Mouse (Mus musculus): ENCODE data around the gene Tmco1. TPM values are rescaled to one million over a fixed set of nuclear protein-coding genes. Genes with fewer than 3 reads are reported as not detected.

The Tmco1 gene
- polyA plus RNA-seq, 1 experiment from 2014 or later = 91.5 TPM

GRCm38 (mm10) chr1:167284258-167284836, 23.8 kb upstream of the Tmco1 start:
- H3K4me3 ChIP-seq (ENCODE audit: low read depth, low read length) = peak overlapping the region; percentile 87
- peak overlapping the region; percentile 98 for H3K27ac ChIP-seq (ENCODE audit: low read depth)
- H3K36me3 ChIP-seq (ENCODE audit: insufficient read depth) = peaks cover 5% of the 10 kb centered on the region; the same call in 1 of the 2 replicates
- ATAC-seq (ENCODE audit: insufficient read depth) = peak; percentile 38
- peak overlapping the region; percentile 86 for H3K9ac ChIP-seq
- no peaks in the 10 kb centered on the region for H3K4me1 ChIP-seq (ENCODE audit: insufficient read depth)
- H3K9me3 ChIP-seq (ENCODE audit: low read depth, low read length) = no peaks in the 10 kb centered on the region
- no peaks in the 10 kb centered on the region; the same call in 1 of the 2 replicates for H3K27me3 ChIP-seq (ENCODE audit: insufficient read depth, low read length)
- DNase-seq = peak; percentile 86
- H3K4me2 ChIP-seq = peak overlapping the region; percentile 78
- WGBS = under 1% methylated on average over 73 of the region's 73 CpGs
- TF ChIP-seq CTCF (IDR thresholded peaks at IDR 0.05; ENCODE audit: low read depth) = no peak; the same call in 1 of the 2 replicates

- H3K27ac ChIP-seq (ENCODE audit: low read depth) = peak overlapping the region; percentile 98
- DNase-seq = peak; percentile 92
- H3K27me3 ChIP-seq (ENCODE audit: insufficient read depth, low read length) = no peaks in the 10 kb centered on the region; the same call in 1 of the 2 replicates
- peaks cover 4% of the 10 kb centered on the region; the same call in 1 of the 2 replicates for H3K4me1 ChIP-seq (ENCODE audit: insufficient read depth)
- no peaks in the 10 kb centered on the region for H3K9me3 ChIP-seq (ENCODE audit: low read depth, low read length)
- H3K4me3 ChIP-seq (ENCODE audit: low read depth, low read length) = peak overlapping the region; percentile 87
- under 1% methylated on average over 51 of the region's 51 CpGs for WGBS
- peaks cover 5% of the 10 kb centered on the region; the same call in 1 of the 2 replicates for H3K36me3 ChIP-seq (ENCODE audit: insufficient read depth)
- peak overlapping the region; percentile 78 for H3K4me2 ChIP-seq
- TF ChIP-seq CTCF (IDR thresholded peaks at IDR 0.05; ENCODE audit: low read depth) = no peak
- peak; percentile 92 for ATAC-seq (ENCODE audit: insufficient read depth)
- H3K9ac ChIP-seq = peak overlapping the region; percentile 86
Measured at GRCm38 (mm10) chr1:167284837-167285319, 23.3 kb upstream of the Tmco1 start.

- H3K9me3 ChIP-seq (ENCODE audit: low read depth, low read length) = no peaks in the 10 kb centered on the region
- H3K36me3 ChIP-seq (ENCODE audit: insufficient read depth) = peaks cover 3% of the 10 kb centered on the region; the same call in 1 of the 2 replicates
- TF ChIP-seq CTCF (IDR thresholded peaks at IDR 0.05; ENCODE audit: low read depth) = no peak
- 0% methylated on average over 2 of the region's 2 CpGs for WGBS
- DNase-seq = no peak
- peak within 1 kb of the TSS; percentile 86 for H3K9ac ChIP-seq
- peak within 1 kb of the TSS; percentile 78 for H3K4me2 ChIP-seq
- peak within 1 kb of the TSS; percentile 87 for H3K4me3 ChIP-seq (ENCODE audit: low read depth, low read length)
- ATAC-seq (ENCODE audit: insufficient read depth) = no peak
- peak within 1 kb of the TSS; percentile 98 for H3K27ac ChIP-seq (ENCODE audit: low read depth)
- no peaks in the 10 kb centered on the region; the same call in 1 of the 2 replicates for H3K27me3 ChIP-seq (ENCODE audit: insufficient read depth, low read length)
- H3K4me1 ChIP-seq (ENCODE audit: insufficient read depth) = peaks cover 5% of the 10 kb centered on the region; the same call in 1 of the 2 replicates
Measured at GRCm38 (mm10) chr1:167285320-167285355, 23.0 kb upstream of the Tmco1 start, which contains the start of gene Uck2. TSS of gene Uck2 (minus strand) at chr1:167285320.

- ATAC-seq (ENCODE audit: insufficient read depth) (no peak), DNase-seq (no peak)
- Histone ChIP-seq H3K9me3 (ENCODE audit: low read depth, low read length) (no peaks in the 10 kb centered on the region), H3K27ac (ENCODE audit: low read depth) (peak overlapping the region; percentile 98; the same call in 1 of the 2 replicates), H3K9ac (peak overlapping the region; percentile 86), H3K36me3 (ENCODE audit: insufficient read depth) (0 out of 2 replicates have a peak, but pooled peaks cover under 1% of the 10 kb centered on the region), H3K4me3 (ENCODE audit: low read depth, low read length) (peak overlapping the region; percentile 87), H3K4me2 (peak overlapping the region; percentile 78), H3K27me3 (ENCODE audit: insufficient read depth, low read length) (no peaks in the 10 kb centered on the region; the same call in 1 of the 2 replicates), H3K4me1 (ENCODE audit: insufficient read depth) (peaks cover 5% of the 10 kb centered on the region; the same call in 1 of the 2 replicates)
- 1% methylated on average over 8 of the region's 8 CpGs for WGBS
- TF ChIP-seq CTCF (IDR thresholded peaks at IDR 0.05; ENCODE audit: low read depth) = no peak
Measured at GRCm38 (mm10) chr1:167285356-167285755, 22.8 kb upstream of the Tmco1 start.

- Histone ChIP-seq H3K9ac (no peak overlapping the region), H3K4me3 (ENCODE audit: low read depth, low read length) (no peak overlapping the region), H3K4me2 (no peak overlapping the region), H3K9me3 (ENCODE audit: low read depth, low read length) (no peaks in the 10 kb centered on the region), H3K27me3 (ENCODE audit: insufficient read depth, low read length) (no peaks in the 10 kb centered on the region; the same call in 1 of the 2 replicates), H3K4me1 (ENCODE audit: insufficient read depth) (peaks cover 5% of the 10 kb centered on the region; the same call in 1 of the 2 replicates), H3K36me3 (ENCODE audit: insufficient read depth) (no peaks in the 10 kb centered on the region), H3K27ac (ENCODE audit: low read depth) (no peak overlapping the region)
- TF ChIP-seq CTCF (IDR thresholded peaks at IDR 0.05; ENCODE audit: low read depth) = no peak
- DNase-seq = no peak
- ATAC-seq (ENCODE audit: insufficient read depth) = no peak
- 82% methylated on average over 5 of the region's 5 CpGs for WGBS
Measured at GRCm38 (mm10) chr1:167287156-167287555, 21.0 kb upstream of the Tmco1 start.

- Histone ChIP-seq H3K9me3 (ENCODE audit: low read depth, low read length) (no peaks in the 10 kb centered on the region), H3K4me1 (ENCODE audit: insufficient read depth) (peaks cover 5% of the 10 kb centered on the region; the same call in 1 of the 2 replicates), H3K27ac (ENCODE audit: low read depth) (no peak overlapping the region), H3K27me3 (ENCODE audit: insufficient read depth, low read length) (no peaks in the 10 kb centered on the region; the same call in 1 of the 2 replicates), H3K9ac (no peak overlapping the region), H3K4me3 (ENCODE audit: low read depth, low read length) (no peak overlapping the region), H3K36me3 (ENCODE audit: insufficient read depth) (no peaks in the 10 kb centered on the region), H3K4me2 (no peak overlapping the region)
- DNase-seq (no peak), ATAC-seq (ENCODE audit: insufficient read depth) (no peak)
- 0 out of 2 replicates have a peak, but pooled peaks have one; percentile 5 for TF ChIP-seq CTCF (IDR thresholded peaks at IDR 0.05; ENCODE audit: low read depth)
- 35% methylated on average over 11 of the region's 11 CpGs for WGBS
Measured at GRCm38 (mm10) chr1:167288665-167289538, 19.3 kb upstream of the Tmco1 start.

All from lung, embryonic 14.5 days (tissue).